Mouse (Mus musculus) lung, embryonic 15.5 days (tissue): ENCODE measurements around the gene Miox. TPM values are rescaled to one million over a fixed set of nuclear protein-coding genes. Genes with fewer than 3 reads are reported as not detected.

Experiments
- ATAC-seq: fragments of 200-750 bp; cut with Nextera tagmentation; 2 replicates; pipeline ENCODE4 v1.8.0; 2017; ENCODE audit warnings: moderate number of reproducible peaks, borderline replicate concordance; ENCODE audit not compliant: low FRiP score, low TSS enrichment; ENCODE audit errors: extremely low read depth
- H3K27ac ChIP-seq: fragments of 300-500 bp; sonication (generic); 2 replicates; pipeline ENCODE4 v1.5.1; 2015; ENCODE audit warnings: moderate library complexity, mild to moderate bottlenecking, inconsistent platforms
- H3K27me3 ChIP-seq: fragments of 300-500 bp; sonication (generic); 2 replicates; pipeline ENCODE4 v1.6.1; 2015; ENCODE audit warnings: inconsistent platforms
- H3K36me3 ChIP-seq: fragments of 300-500 bp; sonication (generic); 2 replicates; pipeline ENCODE4 v1.6.1; 2015; ENCODE audit warnings: inconsistent platforms
- H3K4me1 ChIP-seq: fragments of 300-500 bp; sonication (generic); 2 replicates; pipeline ENCODE4 v1.6.1; 2015; ENCODE audit warnings: inconsistent platforms
- H3K4me2 ChIP-seq: fragments of 300-500 bp; sonication (generic); 2 replicates; pipeline ENCODE4 v1.6.1; 2015; ENCODE audit warnings: inconsistent platforms, mild to moderate bottlenecking, moderate library complexity
- H3K4me3 ChIP-seq: fragments of 300-500 bp; sonication (generic); 2 replicates; pipeline ENCODE4 v1.5.1; 2015; ENCODE audit warnings: mild to moderate bottlenecking, inconsistent platforms
- H3K9ac ChIP-seq: fragments of 300-500 bp; sonication (generic); 2 replicates; pipeline ENCODE4 v1.6.1; 2015; ENCODE audit warnings: inconsistent platforms
- H3K9me3 ChIP-seq: fragments of 300-500 bp; sonication (generic); 2 replicates; pipeline ENCODE4 v1.6.1; 2016; ENCODE audit warnings: inconsistent platforms
- WGBS: fragments of 180-500 bp; shearing (Covaris S2); methylation state at CpG from one replicate; pipeline ENCODE4 v1.1.7; 2015; 5-methylcytosine and 5-hydroxymethylcytosine counted together
- polyA plus RNA-seq: library from polyadenylated mRNA; unstranded; fragments of >200 nt; fragmentation: Nextera tagmentation; extraction: Ambion mirVana; gene quantifications from 2 replicates; pipeline ENCODE4 v1.2.1, GENCODE M21; 2015

The Miox gene
- polyA plus RNA-seq, 1 experiment from 2014 or later: not detected

DNA sequence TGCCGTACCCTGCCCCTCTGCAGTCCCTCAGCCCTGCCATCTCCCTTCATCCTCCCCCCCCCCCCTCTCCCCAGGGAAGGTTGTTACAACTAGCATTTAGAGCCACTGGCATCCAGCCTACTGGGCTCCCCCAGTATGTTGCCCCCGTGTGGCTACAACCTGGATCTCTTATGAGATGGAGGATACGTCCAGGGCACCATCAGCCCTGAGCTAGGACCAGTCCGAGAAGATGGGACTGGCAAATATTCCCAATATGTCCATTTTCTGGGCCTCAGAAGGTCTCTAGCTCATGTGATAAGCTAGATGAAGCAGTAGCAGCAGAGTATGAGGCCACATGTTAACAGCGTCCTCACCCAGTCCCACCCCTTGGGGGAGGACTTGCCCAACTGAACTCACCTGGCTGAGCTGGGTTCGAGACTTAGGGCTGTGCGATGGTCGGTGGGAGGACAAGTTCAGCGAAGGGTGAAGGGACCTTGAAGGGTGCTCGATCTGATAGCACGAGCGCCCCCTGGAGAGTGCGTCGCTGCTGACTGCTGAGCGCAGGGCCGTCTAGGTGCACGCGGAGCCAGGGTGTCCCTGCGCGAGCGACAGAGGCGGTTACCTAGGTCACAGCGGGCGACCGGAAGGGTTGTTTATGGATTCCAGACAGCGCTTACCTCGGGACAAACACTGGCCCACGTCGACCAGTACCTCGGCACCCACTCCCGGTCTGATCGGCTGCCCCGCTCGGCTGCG, 39.0 kb downstream of the Miox start:
- under 1% methylated on average over 35 of the region's 35 CpGs for WGBS
- Histone ChIP-seq H3K36me3 (peaks cover 46% of the 10 kb centered on the region), H3K9me3 (no peaks in the 10 kb centered on the region), H3K4me3 (peak overlapping the region; percentile 64), H3K4me1 (peaks cover 15% of the 10 kb centered on the region), H3K4me2 (peak overlapping the region; percentile 84), H3K9ac (peak overlapping the region; percentile 77), H3K27ac (peak overlapping the region; percentile 93), H3K27me3 (peaks cover 25% of the 10 kb centered on the region)
- peak; percentile 84 for ATAC-seq

DNA sequence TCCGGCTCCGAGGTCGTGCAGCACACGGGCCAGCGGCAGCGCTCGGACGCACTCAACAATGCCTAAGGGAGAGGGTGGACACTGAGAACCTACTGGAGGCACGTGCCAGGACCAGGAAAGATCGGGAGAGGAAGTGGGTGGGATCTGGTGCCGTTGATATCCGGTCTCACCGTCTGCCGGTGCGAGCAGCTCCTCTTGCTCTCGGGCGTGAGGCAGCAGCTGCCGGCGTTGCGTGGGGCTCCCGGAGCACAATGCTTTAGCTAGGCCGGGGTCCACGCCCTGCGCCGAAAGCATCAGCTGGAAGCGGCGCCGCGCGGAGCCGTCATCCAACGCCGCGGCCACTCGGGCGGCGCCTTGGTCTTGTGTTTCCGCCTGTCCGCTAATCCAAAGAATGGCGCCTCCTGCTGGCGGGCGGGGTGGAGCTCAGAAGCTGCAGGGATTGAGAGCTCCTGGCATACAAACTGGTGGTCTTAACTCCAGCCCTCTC, 39.6 kb downstream of the Miox start, which contains the start of gene Sco2:
Gene Sco2, minus strand, starts transcription at position 85 of the 487 bp plus-strand sequence.
- peak within 1 kb of the TSS; percentile 64 for H3K4me3 ChIP-seq
- H3K9ac ChIP-seq: peak within 1 kb of the TSS; percentile 77
- H3K9me3 ChIP-seq: no peaks in the 10 kb centered on the region
- peaks cover 39% of the 10 kb centered on the region for H3K36me3 ChIP-seq
- H3K27ac ChIP-seq: peak within 1 kb of the TSS; percentile 93
- peaks cover 20% of the 10 kb centered on the region for H3K4me1 ChIP-seq
- peaks cover 31% of the 10 kb centered on the region for H3K27me3 ChIP-seq
- ATAC-seq: peak; percentile 74
- WGBS: under 1% methylated on average over 42 of the region's 42 CpGs
- H3K4me2 ChIP-seq: peak within 1 kb of the TSS; percentile 84

- WGBS: 48% methylated on average over 9 of the region's 9 CpGs
These were observed 40.1 kb downstream of the Miox start for GRCm38 (mm10) chr15:89374340-89374739.

DNA sequence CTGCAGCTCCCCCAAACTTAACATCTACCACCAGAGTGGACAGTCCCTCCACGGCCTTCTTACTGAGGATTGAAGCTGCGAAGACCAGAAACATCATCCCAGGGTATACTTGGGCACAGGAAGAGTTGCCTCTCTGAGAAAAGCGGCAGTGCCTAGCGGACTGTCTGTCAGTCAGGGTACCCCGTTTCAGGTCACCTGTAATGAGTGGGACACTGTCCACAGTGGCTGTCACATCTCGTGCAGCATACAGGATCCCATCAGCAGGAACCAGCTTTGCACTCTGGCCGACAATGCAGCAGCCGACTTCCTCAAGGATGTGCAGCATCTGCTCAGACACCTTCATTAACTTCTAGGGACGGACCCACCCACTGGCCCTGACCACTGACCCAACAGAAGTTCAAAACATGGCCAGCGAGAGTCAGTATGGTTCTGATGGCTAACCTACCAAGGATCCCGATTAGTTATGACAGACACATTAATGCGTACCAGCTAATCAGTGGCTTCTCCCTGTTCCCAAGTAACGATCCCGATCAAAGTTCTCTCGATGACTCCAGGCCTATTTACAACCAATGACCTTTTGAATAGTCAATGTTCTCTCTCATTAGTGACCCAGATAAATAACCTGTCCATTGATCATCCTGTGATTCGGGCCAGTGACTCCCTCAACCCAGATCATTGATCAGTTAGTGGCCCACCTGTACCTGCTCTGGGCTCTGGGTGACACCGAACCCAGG, 40.8 kb downstream of the Miox start:
- Histone ChIP-seq H3K27ac (no peak overlapping the region), H3K4me2 (peak overlapping the region; percentile 84; the same call in 1 of the 2 replicates), H3K4me3 (no peak overlapping the region), H3K4me1 (peaks cover 28% of the 10 kb centered on the region), H3K27me3 (peaks cover 42% of the 10 kb centered on the region), H3K9ac (peak overlapping the region; percentile 77; the same call in 1 of the 2 replicates), H3K36me3 (peaks cover 28% of the 10 kb centered on the region), H3K9me3 (no peaks in the 10 kb centered on the region)
- ATAC-seq: no peak
- WGBS: 89% methylated on average over 17 of the region's 17 CpGs

More at GRCm38 (mm10) chr15:89374340-89374739, 40.1 kb downstream of the Miox start:
- peaks cover 25% of the 10 kb centered on the region for H3K4me1 ChIP-seq
- peak overlapping the region; percentile 93; the same call in 1 of the 2 replicates for H3K27ac ChIP-seq
- no peaks in the 10 kb centered on the region for H3K9me3 ChIP-seq
- H3K4me3 ChIP-seq: peak overlapping the region; percentile 64
- peak overlapping the region; percentile 84 for H3K4me2 ChIP-seq
- peaks cover 34% of the 10 kb centered on the region for H3K36me3 ChIP-seq
- H3K9ac ChIP-seq: peak overlapping the region; percentile 77
- ATAC-seq: no peak
- H3K27me3 ChIP-seq: peaks cover 37% of the 10 kb centered on the region

DNA sequence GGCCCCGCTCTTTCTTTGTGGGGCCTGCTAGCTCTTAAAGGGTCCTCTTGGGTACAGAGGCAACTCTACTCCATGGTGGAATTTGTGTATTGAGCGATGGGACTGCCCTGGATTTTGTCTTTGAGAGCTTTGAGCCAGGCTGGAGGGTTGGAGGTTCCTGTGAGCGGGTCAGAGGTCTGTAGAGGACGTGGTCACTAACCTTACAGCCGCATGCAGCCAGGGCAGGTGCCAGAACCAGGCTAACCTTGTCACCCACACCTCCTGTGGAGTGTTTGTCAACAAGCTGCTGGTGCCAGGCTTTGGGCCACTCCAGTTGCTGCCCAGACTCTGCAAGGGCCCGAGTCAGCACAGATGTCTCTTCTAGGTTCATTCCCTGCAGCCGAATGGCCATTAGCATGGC, 41.8 kb downstream of the Miox start:
- Histone ChIP-seq H3K4me1 (peaks cover 28% of the 10 kb centered on the region), H3K9ac (no peak overlapping the region), H3K9me3 (no peaks in the 10 kb centered on the region), H3K4me2 (no peak overlapping the region), H3K27me3 (peaks cover 50% of the 10 kb centered on the region), H3K36me3 (peaks cover 17% of the 10 kb centered on the region), H3K27ac (no peak overlapping the region), H3K4me3 (no peak overlapping the region)
- 69% methylated on average over 7 of the region's 7 CpGs for WGBS
- no peak for ATAC-seq

DNA sequence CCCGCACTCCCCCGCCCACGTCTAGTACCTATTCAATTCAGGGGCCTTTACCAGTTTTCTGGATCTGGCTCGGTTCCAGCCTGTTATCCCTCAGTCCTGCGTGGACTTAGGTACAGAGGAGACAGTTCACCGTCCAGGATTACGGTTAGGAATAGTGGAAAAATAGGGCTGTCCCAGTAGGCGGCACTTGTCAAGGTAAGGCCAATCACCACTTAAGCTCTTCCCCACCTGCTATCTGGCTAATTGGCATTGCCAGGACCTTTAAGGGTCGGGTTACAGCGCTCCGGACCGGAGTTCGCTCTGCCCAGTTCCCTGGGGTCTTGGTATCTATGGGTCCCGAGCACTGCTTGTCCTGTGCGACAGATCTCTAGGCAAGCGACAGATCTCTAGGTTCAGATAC, 42.8 kb downstream of the Miox start, which contains the start of gene Tymp:
Gene Tymp, minus strand, starts transcription at position 83 of the 400 bp plus-strand sequence.
- Histone ChIP-seq H3K4me3 (no peak within 1 kb of the TSS), H3K27me3 (peaks cover 55% of the 10 kb centered on the region), H3K9ac (no peak within 1 kb of the TSS), H3K27ac (no peak within 1 kb of the TSS), H3K4me2 (no peak within 1 kb of the TSS), H3K9me3 (no peaks in the 10 kb centered on the region), H3K36me3 (peaks cover 8% of the 10 kb centered on the region), H3K4me1 (peaks cover 28% of the 10 kb centered on the region)
- WGBS: 21% methylated on average over 16 of the region's 16 CpGs
- ATAC-seq: no peak

DNA sequence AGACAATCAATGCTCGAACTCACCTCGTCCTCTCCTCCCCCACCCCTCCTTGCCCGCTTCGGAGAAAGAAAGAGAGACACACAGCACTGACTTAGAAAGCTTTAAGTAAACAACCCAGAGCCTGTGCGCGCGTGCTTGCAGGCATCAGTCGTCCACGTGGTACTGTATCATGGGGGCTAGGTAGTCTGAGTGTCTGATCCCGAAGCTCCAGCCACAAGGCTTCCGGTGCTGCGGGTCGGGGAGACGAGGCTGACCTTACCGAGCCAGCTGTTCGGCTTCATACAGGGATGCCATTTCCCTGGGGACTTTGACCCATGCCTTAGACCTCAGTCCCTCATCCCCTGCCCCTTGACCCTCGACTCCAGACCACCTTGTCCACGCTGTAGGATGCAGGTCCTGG, 43.2 kb downstream of the Miox start:
- H3K9ac ChIP-seq: no peak overlapping the region
- peaks cover 59% of the 10 kb centered on the region for H3K27me3 ChIP-seq
- H3K9me3 ChIP-seq: no peaks in the 10 kb centered on the region
- H3K27ac ChIP-seq: no peak overlapping the region
- peaks cover 4% of the 10 kb centered on the region for H3K36me3 ChIP-seq
- H3K4me3 ChIP-seq: no peak overlapping the region
- no peak for ATAC-seq
- H3K4me2 ChIP-seq: no peak overlapping the region
- peaks cover 28% of the 10 kb centered on the region for H3K4me1 ChIP-seq
- 3% methylated on average over 18 of the region's 18 CpGs for WGBS

DNA sequence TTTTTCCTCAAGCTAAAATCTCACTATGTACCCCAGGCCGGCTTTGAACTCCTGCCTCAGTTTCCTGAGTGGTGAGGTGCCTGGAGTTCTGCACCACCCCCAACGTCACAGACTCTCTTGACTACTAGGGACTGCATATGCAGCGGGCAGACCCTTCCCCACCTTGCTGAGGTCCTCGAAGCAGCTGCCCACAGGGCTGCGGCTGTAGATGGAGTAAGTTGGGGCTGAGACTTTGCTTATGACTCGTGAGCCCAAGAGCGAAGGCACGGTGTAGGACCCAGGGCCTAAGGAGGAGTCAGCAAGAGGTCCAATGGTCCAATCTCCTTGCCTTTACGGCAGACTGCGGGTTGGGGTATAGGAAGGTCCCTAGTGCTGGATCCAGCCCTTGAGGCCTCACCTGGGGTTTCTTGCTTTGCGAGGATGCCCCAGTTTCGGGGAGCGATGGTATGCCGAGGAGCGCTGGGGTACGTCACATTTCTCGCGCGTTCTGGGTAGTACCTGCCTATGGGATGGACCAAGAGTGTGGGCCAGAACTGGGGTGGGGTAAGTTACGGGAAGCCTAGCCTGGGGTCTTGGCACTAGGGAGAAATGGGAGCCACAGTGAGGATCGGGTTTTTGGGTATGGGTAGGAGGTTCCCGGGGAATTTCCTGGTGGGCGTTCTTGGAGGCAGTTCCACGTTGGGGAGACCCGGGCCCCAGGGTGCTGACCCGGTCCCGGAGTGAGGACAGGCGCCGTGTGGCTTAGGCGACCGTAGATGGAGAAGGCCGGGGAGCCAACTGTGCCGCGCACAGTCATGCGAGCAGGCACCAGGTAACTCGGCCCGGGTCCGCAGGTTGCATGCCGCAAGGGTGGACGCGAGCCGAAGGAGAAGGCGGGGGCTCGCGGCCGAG, 44.0 kb downstream of the Miox start:
- no peaks in the 10 kb centered on the region for H3K9me3 ChIP-seq
- ATAC-seq: no peak
- H3K4me2 ChIP-seq: peak overlapping the region; percentile 76
- H3K27me3 ChIP-seq: peaks cover 61% of the 10 kb centered on the region
- 10% methylated on average over 46 of the region's 46 CpGs for WGBS
- peak overlapping the region; percentile 41 for H3K4me3 ChIP-seq
- no peak overlapping the region for H3K27ac ChIP-seq
- no peaks in the 10 kb centered on the region for H3K36me3 ChIP-seq
- peaks cover 23% of the 10 kb centered on the region for H3K4me1 ChIP-seq
- H3K9ac ChIP-seq: peak overlapping the region; percentile 18; the same call in 1 of the 2 replicates

DNA sequence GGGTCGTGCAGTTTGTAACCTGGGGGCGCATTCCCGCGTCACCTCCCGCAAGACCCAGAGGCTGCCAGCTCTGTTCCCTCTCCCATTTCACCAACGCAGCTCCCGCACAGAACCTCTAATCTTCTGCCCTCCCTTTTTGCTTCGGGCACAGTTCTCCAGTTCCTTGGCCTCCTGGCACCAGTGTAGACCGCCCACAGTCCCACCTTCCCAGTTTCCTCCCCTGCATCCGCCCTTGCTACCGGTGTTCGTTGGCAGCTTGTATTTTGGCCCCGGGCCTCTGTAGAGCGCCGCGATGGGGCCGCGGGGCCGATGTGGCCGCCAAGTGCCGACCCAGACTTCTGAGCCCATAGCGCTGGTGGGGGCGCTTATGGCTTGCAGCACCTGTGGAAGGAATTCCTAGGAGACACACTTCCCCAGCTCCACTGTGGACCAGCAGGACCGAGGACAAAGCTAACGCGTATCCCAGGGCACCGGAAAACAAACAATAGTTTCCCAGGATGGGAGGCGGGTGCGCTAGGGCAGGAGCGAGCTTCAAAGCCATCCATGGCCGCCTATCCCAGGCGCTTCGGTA, 44.7 kb downstream of the Miox start, which contains the start of gene Odf3b:
Gene Odf3b, minus strand, starts transcription at position 452 of the 571 bp plus-strand sequence.
- 1% methylated on average over 33 of the region's 33 CpGs for WGBS
- no peak for ATAC-seq

DNA sequence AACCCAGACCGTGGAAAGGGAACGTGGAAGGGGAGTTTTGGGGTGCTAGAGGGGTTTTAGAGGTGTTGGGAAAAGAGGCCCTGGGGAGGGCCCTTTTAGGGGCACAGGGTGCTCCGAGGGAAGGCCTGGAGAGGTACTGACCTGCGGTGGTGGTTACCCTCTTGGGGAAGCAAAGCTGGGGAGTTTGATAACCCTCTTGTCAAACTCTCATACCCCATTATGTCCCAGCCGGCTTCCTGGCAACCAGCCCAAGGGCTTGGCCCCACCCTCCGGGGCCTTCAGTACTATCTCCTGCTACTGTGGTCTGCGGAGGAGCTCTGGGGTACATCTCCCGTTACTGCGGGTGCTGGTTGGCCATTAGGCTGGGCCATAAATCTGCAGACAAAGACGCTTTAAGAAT, 45.2 kb downstream of the Miox start:
- Histone ChIP-seq H3K4me3 (peak overlapping the region; percentile 41), H3K4me1 (peaks cover 17% of the 10 kb centered on the region), H3K27ac (no peak overlapping the region), H3K27me3 (peaks cover 61% of the 10 kb centered on the region), H3K4me2 (peak overlapping the region; percentile 76), H3K9me3 (no peaks in the 10 kb centered on the region), H3K9ac (no peak overlapping the region), H3K36me3 (no peaks in the 10 kb centered on the region)
- no peak for ATAC-seq
- 11% methylated on average over 10 of the region's 10 CpGs for WGBS

More for the DNA sequence above, 44.7 kb downstream of the Miox start, which contains the start of gene Odf3b:
- Histone ChIP-seq H3K36me3 (no peaks in the 10 kb centered on the region), H3K4me1 (peaks cover 21% of the 10 kb centered on the region), H3K9ac (peak within 1 kb of the TSS; percentile 18; the same call in 1 of the 2 replicates), H3K9me3 (no peaks in the 10 kb centered on the region), H3K4me2 (peak within 1 kb of the TSS; percentile 76), H3K27me3 (peaks cover 61% of the 10 kb centered on the region), H3K27ac (no peak within 1 kb of the TSS), H3K4me3 (peak within 1 kb of the TSS; percentile 41)

DNA sequence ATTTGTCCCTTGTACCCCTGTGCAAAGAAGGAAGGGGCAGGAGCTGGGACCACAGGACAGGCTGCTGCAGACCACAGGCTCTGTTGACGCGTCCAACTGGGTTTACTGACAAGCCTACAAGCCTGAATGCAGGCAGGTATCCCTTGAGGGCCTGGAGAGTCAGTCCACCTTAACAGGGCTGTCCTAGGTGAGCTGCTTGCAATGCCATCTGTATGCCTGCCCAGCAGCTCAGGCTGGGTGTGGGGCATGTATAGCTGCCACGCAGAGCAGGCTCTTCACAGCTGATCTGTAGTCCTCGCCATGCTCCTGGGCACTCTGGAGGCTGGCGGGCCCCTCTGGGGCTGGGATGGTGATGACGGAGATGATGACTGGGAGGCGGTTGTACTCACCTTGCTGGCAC, 50.4 kb downstream of the Miox start, which contains the start of gene Klhdc7b:
Gene Klhdc7b, plus strand, starts transcription at position 301 of the 400 bp plus-strand sequence.
- Histone ChIP-seq H3K36me3 (no peaks in the 10 kb centered on the region), H3K27ac (no peak within 1 kb of the TSS), H3K9ac (no peak within 1 kb of the TSS), H3K4me2 (no peak within 1 kb of the TSS), H3K9me3 (no peaks in the 10 kb centered on the region), H3K4me3 (no peak within 1 kb of the TSS), H3K4me1 (peaks cover under 1% of the 10 kb centered on the region; the same call in 1 of the 2 replicates), H3K27me3 (peaks cover 26% of the 10 kb centered on the region)
- 83% methylated on average over 7 of the region's 7 CpGs for WGBS
- ATAC-seq: no peak
